Mouse (Mus musculus): ENCODE data around the gene Trmt1l. TPM values are rescaled to one million over a fixed set of nuclear protein-coding genes. Genes with fewer than 3 reads are reported as not detected.

Gene Trmt1l
- polyA plus RNA-seq (2014; fragmentation: Nextera tagmentation; extraction: Ambion mirVana), result 35.0 and 35.3 TPM in 2 replicates

DNA sequence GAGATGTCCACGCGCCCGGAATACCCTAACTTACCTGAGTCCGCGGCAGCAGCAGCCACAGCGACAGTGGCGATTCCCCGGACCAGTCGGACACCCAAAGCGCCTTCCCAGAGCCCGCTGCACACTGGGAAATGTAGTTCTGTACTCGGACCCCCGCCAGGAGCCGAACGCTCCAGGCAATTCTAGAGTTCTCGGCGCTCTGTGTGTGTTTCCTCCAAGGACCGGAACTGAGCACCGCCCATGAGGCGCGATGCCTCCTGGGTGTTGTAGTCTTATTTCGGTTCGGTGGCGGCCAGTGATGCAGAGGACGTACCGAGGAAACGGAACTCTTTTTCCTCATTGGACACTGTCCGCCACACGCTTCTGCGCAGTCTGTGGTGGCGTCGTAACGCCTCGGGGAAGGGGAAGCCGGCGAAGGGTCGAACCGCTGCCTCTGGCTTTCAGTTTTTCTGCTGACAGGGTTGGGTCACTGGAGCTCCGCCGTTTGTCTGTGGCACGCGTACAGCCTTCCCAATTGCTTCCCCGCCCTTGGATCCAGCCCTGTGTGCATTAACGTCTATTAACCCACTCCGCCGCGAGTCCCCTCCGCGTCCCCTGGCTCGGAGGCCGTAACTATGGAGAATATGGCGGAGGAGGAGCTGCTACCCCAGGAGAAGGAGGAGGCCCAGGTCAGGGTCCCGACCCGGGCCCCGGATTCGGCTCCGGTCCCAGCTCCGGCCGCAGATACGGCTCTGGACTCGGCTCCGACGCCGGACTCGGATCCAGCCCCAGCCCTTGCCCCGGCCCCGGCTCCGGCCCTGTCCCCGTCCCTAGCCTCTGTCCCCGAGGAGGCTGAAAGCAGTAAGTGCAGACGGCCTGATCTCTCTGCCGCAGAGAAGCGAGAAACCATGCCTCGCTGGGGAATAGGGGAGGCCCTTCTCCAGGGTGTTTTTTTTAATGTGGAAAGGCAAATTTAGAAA lies at the start of gene Trmt1l, which contains the start of gene Swt1:
Trmt1l (plus strand) TSS at position 280 of the 959 bp plus-strand sequence.
Swt1 (minus strand) TSS at position 193 of the 959 bp plus-strand sequence.
- DNase-seq (ENCODE audit: low spot score), result peak; percentile 100
- Histone ChIP-seq H3K27ac (replicated peaks; ENCODE audit: low read depth, low read length) (peak within 1 kb of the TSS; percentile 96), H3K4me2 (ENCODE audit: low read depth, low read length) (peak within 1 kb of the TSS; percentile 74), H3K27me3 (replicated peaks; ENCODE audit: control insufficient read depth, insufficient read depth, low read length) (no peaks in the 10 kb centered on the region), H3K4me1 (ENCODE audit: control insufficient read depth, insufficient read depth, low read length) (peaks cover 14% of the 10 kb centered on the region), H3K9me3 (ENCODE audit: control insufficient read depth, low read length) (no peaks in the 10 kb centered on the region), H3K4me3 (ENCODE audit: low read depth, low read length) (peak within 1 kb of the TSS; percentile 81), H3K9ac (ENCODE audit: low read depth, low read length) (peak within 1 kb of the TSS; percentile 96), H3K36me3 (ENCODE audit: control insufficient read depth, insufficient read depth, low read length) (peaks cover 4% of the 10 kb centered on the region)
- WGBS, result under 1% methylated on average over 59 of the region's 74 CpGs
- ATAC-seq (ENCODE audit: low read depth), result peak; percentile 99

- Histone ChIP-seq H3K4me2 (ENCODE audit: low read depth, low read length) (no peak overlapping the region), H3K4me1 (ENCODE audit: control insufficient read depth, insufficient read depth, low read length) (no peaks in the 10 kb centered on the region), H3K27ac (replicated peaks; ENCODE audit: low read depth, low read length) (no peak overlapping the region), H3K9ac (ENCODE audit: low read depth, low read length) (no peak overlapping the region), H3K36me3 (ENCODE audit: control insufficient read depth, insufficient read depth, low read length) (peaks cover 38% of the 10 kb centered on the region), H3K4me3 (ENCODE audit: low read depth, low read length) (no peak overlapping the region), H3K9me3 (ENCODE audit: control insufficient read depth, low read length) (no peaks in the 10 kb centered on the region), H3K27me3 (replicated peaks; ENCODE audit: control insufficient read depth, insufficient read depth, low read length) (no peaks in the 10 kb centered on the region)
- WGBS, result 96% methylated on average over 1 of the region's 1 CpGs
- ATAC-seq (ENCODE audit: low read depth) (no peak), DNase-seq (ENCODE audit: low spot score) (no peak)
Observed at GRCm38 (mm10) chr1:151390029-151390428, 38.3 kb upstream of the Trmt1l start.

- H3K27me3 ChIP-seq (replicated peaks; ENCODE audit: control insufficient read depth, insufficient read depth, low read length), result no peaks in the 10 kb centered on the region
- no peak overlapping the region for H3K4me2 ChIP-seq (ENCODE audit: low read depth, low read length)
- peak; percentile 72 for DNase-seq (ENCODE audit: low spot score)
- ATAC-seq (ENCODE audit: low read depth), result peak; percentile 44
- no peaks in the 10 kb centered on the region for H3K9me3 ChIP-seq (ENCODE audit: control insufficient read depth, low read length)
- WGBS, result 39% methylated on average over 3 of the region's 3 CpGs
- 0 out of 2 replicates have a peak, but pooled peaks cover 7% of the 10 kb centered on the region for H3K4me1 ChIP-seq (ENCODE audit: control insufficient read depth, insufficient read depth, low read length)
- peak overlapping the region; percentile 58 for H3K27ac ChIP-seq (replicated peaks; ENCODE audit: low read depth, low read length)
- no peak overlapping the region for H3K9ac ChIP-seq (ENCODE audit: low read depth, low read length)
- no peak overlapping the region for H3K4me3 ChIP-seq (ENCODE audit: low read depth, low read length)
- H3K36me3 ChIP-seq (ENCODE audit: control insufficient read depth, insufficient read depth, low read length), result peaks cover 38% of the 10 kb centered on the region
Observed at GRCm38 (mm10) chr1:151409827-151410226, 18.5 kb upstream of the Trmt1l start.

DNA sequence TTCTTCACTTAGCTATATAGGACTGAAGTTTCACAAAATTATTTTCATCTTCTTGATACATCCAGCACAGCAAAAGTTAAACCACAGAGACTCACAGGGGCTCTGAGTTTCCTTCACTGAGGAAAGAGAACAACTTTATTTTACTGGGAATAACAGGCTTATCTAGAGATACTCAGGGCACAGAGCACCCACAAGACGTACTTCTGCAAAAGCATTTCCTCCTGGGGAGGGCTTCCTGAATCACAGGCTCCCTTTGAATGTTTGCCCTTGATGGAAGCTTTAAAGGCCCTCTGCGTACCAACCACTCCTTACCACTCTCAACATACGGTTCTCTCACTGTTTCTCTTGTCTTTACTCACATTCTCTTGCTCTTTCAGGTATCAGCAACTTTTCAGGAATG lies 6.2 kb upstream of the Trmt1l start:
- no peak overlapping the region for H3K4me2 ChIP-seq (ENCODE audit: low read depth, low read length)
- H3K36me3 ChIP-seq (ENCODE audit: control insufficient read depth, insufficient read depth, low read length), result peaks cover 47% of the 10 kb centered on the region
- H3K27me3 ChIP-seq (replicated peaks; ENCODE audit: control insufficient read depth, insufficient read depth, low read length), result no peaks in the 10 kb centered on the region
- no peaks in the 10 kb centered on the region for H3K9me3 ChIP-seq (ENCODE audit: control insufficient read depth, low read length)
- DNase-seq (ENCODE audit: low spot score) (no peak), ATAC-seq (ENCODE audit: low read depth) (no peak)
- H3K9ac ChIP-seq (ENCODE audit: low read depth, low read length), result no peak overlapping the region
- 85% methylated on average over 3 of the region's 3 CpGs for WGBS
- H3K4me1 ChIP-seq (ENCODE audit: control insufficient read depth, insufficient read depth, low read length), result peaks cover 4% of the 10 kb centered on the region
- H3K4me3 ChIP-seq (ENCODE audit: low read depth, low read length), result no peak overlapping the region
- H3K27ac ChIP-seq (replicated peaks; ENCODE audit: low read depth, low read length), result no peak overlapping the region

- Histone ChIP-seq H3K27ac (replicated peaks; ENCODE audit: low read depth, low read length) (no peak overlapping the region), H3K4me3 (ENCODE audit: low read depth, low read length) (peak overlapping the region; percentile 81), H3K4me1 (ENCODE audit: control insufficient read depth, insufficient read depth, low read length) (peaks cover 14% of the 10 kb centered on the region), H3K9ac (ENCODE audit: low read depth, low read length) (peak overlapping the region; percentile 96), H3K27me3 (replicated peaks; ENCODE audit: control insufficient read depth, insufficient read depth, low read length) (no peaks in the 10 kb centered on the region), H3K9me3 (ENCODE audit: control insufficient read depth, low read length) (no peaks in the 10 kb centered on the region), H3K36me3 (ENCODE audit: control insufficient read depth, insufficient read depth, low read length) (peaks cover 9% of the 10 kb centered on the region; the same call in 1 of the 2 replicates), H3K4me2 (ENCODE audit: low read depth, low read length) (peak overlapping the region; percentile 69)
- WGBS, result 22% methylated on average over 7 of the region's 7 CpGs
- no peak for DNase-seq (ENCODE audit: low spot score)
- no peak for ATAC-seq (ENCODE audit: low read depth)
Observed at GRCm38 (mm10) chr1:151426947-151427600, 1.3 kb upstream of the Trmt1l start.

- WGBS, result under 1% methylated on average over 25 of the region's 26 CpGs
- Histone ChIP-seq H3K27me3 (replicated peaks; ENCODE audit: control insufficient read depth, insufficient read depth, low read length) (no peaks in the 10 kb centered on the region), H3K4me1 (ENCODE audit: control insufficient read depth, insufficient read depth, low read length) (peaks cover 14% of the 10 kb centered on the region), H3K4me2 (ENCODE audit: low read depth, low read length) (peak overlapping the region; percentile 69), H3K27ac (replicated peaks; ENCODE audit: low read depth, low read length) (peak overlapping the region; percentile 67), H3K36me3 (ENCODE audit: control insufficient read depth, insufficient read depth, low read length) (peaks cover 2% of the 10 kb centered on the region; the same call in 1 of the 2 replicates), H3K9ac (ENCODE audit: low read depth, low read length) (peak overlapping the region; percentile 96), H3K9me3 (ENCODE audit: control insufficient read depth, low read length) (no peaks in the 10 kb centered on the region), H3K4me3 (ENCODE audit: low read depth, low read length) (peak overlapping the region; percentile 81)
- DNase-seq (ENCODE audit: low spot score) (peak; percentile 13), ATAC-seq (ENCODE audit: low read depth) (peak; percentile 48)
Observed at GRCm38 (mm10) chr1:151427888-151428262, 467 bp upstream of the Trmt1l start.

- no peak for DNase-seq (ENCODE audit: low spot score)
- Histone ChIP-seq H3K4me1 (ENCODE audit: control insufficient read depth, insufficient read depth, low read length) (peaks cover 14% of the 10 kb centered on the region), H3K4me3 (ENCODE audit: low read depth, low read length) (peak overlapping the region; percentile 81), H3K9ac (ENCODE audit: low read depth, low read length) (peak overlapping the region; percentile 96), H3K4me2 (ENCODE audit: low read depth, low read length) (peak overlapping the region; percentile 74), H3K27me3 (replicated peaks; ENCODE audit: control insufficient read depth, insufficient read depth, low read length) (no peaks in the 10 kb centered on the region), H3K27ac (replicated peaks; ENCODE audit: low read depth, low read length) (peak overlapping the region; percentile 96), H3K36me3 (ENCODE audit: control insufficient read depth, insufficient read depth, low read length) (peaks cover 10% of the 10 kb centered on the region), H3K9me3 (ENCODE audit: control insufficient read depth, low read length) (no peaks in the 10 kb centered on the region)
- WGBS, result 35% methylated on average over 9 of the region's 9 CpGs
- ATAC-seq (ENCODE audit: low read depth), result no peak
Observed at GRCm38 (mm10) chr1:151429316-151429715, 974 bp downstream of the Trmt1l start.

DNA sequence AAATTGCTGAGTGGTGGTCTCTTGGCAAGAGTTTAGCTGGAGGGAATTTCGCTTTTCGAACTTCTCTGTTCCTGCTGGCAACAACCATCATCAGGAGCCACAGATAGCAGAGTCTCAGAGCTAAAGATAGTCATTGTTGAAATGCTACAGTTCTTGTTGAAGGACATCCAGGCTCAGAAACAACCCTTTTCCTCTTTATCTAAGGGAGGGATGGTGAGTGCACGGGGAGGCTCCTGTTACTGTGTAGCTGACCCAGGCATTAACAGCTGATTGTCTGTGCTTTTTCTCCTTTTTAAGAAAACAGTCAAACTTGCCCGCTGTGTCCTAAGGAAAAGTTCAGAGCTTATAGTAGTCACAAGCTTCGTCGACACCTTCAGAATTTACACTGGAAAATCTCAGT lies 7.1 kb downstream of the Trmt1l start:
- no peaks in the 10 kb centered on the region for H3K27me3 ChIP-seq (replicated peaks; ENCODE audit: control insufficient read depth, insufficient read depth, low read length)
- H3K9me3 ChIP-seq (ENCODE audit: control insufficient read depth, low read length), result no peaks in the 10 kb centered on the region
- no peak for DNase-seq (ENCODE audit: low spot score)
- WGBS, result 93% methylated on average over 6 of the region's 6 CpGs
- H3K27ac ChIP-seq (replicated peaks; ENCODE audit: low read depth, low read length), result no peak overlapping the region
- H3K4me1 ChIP-seq (ENCODE audit: control insufficient read depth, insufficient read depth, low read length), result no peaks in the 10 kb centered on the region
- no peak overlapping the region for H3K4me3 ChIP-seq (ENCODE audit: low read depth, low read length)
- no peak overlapping the region for H3K9ac ChIP-seq (ENCODE audit: low read depth, low read length)
- H3K4me2 ChIP-seq (ENCODE audit: low read depth, low read length), result no peak overlapping the region
- peaks cover 64% of the 10 kb centered on the region for H3K36me3 ChIP-seq (ENCODE audit: control insufficient read depth, insufficient read depth, low read length)
- no peak for ATAC-seq (ENCODE audit: low read depth)

Data from embryonic facial prominence, embryonic 14.5 days (tissue).